Mouse (Mus musculus): ENCODE measurements around the gene Gm11563.
"Not testable (repeated sequence)": the region's sequence is repeated elsewhere in the genome, so short reads cannot be mapped to it uniquely, and the experiment has no call there.

DNA sequence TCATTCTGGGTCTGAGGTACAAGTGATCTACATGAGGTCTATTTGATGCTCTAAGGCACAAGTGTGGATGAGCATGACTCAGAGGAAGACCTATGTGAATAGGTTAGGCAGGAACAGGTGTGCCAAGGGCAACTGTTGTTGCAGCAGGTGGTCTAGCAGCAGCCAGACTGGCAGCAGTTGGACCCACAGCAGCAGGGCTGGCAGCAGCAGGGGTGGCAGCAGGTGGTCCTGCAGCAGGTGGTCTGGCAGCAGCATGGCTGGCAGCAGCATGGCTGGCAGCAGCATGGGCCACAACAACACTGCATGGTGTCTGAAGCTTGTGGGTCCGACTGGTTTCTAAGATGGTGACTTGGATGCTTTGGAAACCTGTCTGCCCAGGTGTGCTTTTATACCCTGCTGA lies 26.5 kb upstream of the Gm11563 start:
- TF ChIP-seq CTCF, POLR2A (IDR thresholded peaks at IDR 0.05; ENCODE audit: extremely low read depth, insufficient read depth, low read length): not testable (repeated sequence)
